Mouse (Mus musculus): ENCODE measurements around the gene Psmd7. TPM values are rescaled to one million over a fixed set of nuclear protein-coding genes. Genes with fewer than 3 reads are reported as not detected.

Psmd7 gene
- polyA plus RNA-seq (2012; ENCODE audit: low replicate concordance), result 14.8 and 15.2 TPM in 2 replicates

DNA sequence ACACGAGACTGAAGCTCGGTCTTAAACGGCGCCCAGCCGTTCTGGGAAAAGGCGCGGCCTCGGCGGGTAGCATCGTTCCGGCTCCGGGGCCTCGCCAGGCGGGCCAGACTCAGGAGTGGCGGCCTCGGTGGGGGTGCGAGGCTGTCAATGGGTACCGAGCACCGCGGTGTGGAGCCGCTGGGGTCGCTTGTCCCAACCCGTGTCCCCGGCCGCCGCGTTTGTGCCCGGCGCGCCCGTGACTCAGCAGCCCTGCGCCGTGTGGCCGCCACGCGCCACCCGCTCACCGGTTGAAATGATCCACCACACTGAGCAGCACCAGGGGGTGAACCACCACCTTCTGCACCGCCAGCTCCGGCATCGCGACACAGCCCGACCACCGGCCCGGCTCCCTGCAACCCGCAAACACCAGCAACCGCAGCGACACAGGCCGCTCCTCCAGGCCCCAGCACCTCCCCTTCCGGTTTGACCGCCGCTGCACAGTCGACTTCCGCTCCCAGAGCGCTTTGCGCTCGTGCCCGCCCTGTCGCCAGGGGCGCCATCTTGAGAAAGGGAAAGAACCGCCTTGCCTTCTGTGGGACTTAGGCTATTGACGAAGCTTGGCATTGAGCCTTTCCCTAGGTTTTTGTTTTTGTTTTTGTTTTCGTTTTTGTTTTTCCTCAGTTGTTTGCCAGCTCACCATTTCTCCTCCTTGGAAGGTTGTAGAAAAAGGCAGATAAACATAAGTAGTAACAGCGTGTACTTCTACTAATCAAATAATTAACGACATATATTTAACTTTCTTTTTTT lies at the start of gene Psmd7:
TSS of gene Psmd7 (minus strand) at position 470 of the 786 bp plus-strand sequence.

Other genes with a start within 250 kb of the Psmd7 start
- 0.11 and 0.31 TPM in 2 replicates for gene Nqo1, start 185.3 kb downstream of the Psmd7 start, polyA plus RNA-seq (2012; ENCODE audit: low replicate concordance)
- gene Nob1, start 163.4 kb downstream of the Psmd7 start, polyA plus RNA-seq (2012; ENCODE audit: low replicate concordance), result 7.3 and 29.7 TPM in 2 replicates
- 58.5 and 62.7 TPM in 2 replicates for gene Wwp2, start 152.1 kb downstream of the Psmd7 start, polyA plus RNA-seq (2012; ENCODE audit: low replicate concordance)